Mouse (Mus musculus) E14TG2a.4 (cell line): ENCODE measurements around the gene Cox16.
"Not testable (repeated sequence)": the region's sequence is repeated elsewhere in the genome, so short reads cannot be mapped to it uniquely, and the experiment has no call there.

Source experiments
- H3K27me3 ChIP-seq: 2 replicates; pipeline ENCODE4 v1.6.1; 2014; ENCODE audit warnings: low read length, control low read depth; ENCODE audit not compliant: insufficient read depth
- H3K36me3 ChIP-seq: 2 replicates; pipeline ENCODE4 v1.6.1; 2014; ENCODE audit warnings: low read length, control low read depth; ENCODE audit not compliant: insufficient read depth
- H3K4me1 ChIP-seq: replicated peaks from 2 replicates; pipeline ENCODE4 v1.6.1; 2014; ENCODE audit warnings: low read depth, low read length, control low read depth
- H3K4me3 ChIP-seq: replicated peaks from 2 replicates; pipeline ENCODE4 v1.5.1; 2014; ENCODE audit warnings: mild to moderate bottlenecking, low read length
- H3K9me3 ChIP-seq: 2 replicates; pipeline ENCODE4 v1.6.1; 2014; ENCODE audit warnings: low read length, control low read depth
- CTCF ChIP-seq: conservative IDR thresholded peaks from 2 replicates; pipeline ENCODE4 v1.5.1; 2014; ENCODE audit warnings: low read length
- NANOG ChIP-seq: IDR thresholded peaks from 2 replicates; pipeline ENCODE4 v1.6.1; 2014; ENCODE audit warnings: borderline replicate concordance, low read length, mixed read lengths
- POU5F1 ChIP-seq: IDR thresholded peaks from 2 replicates; pipeline ENCODE4 v1.6.1; 2014; ENCODE audit warnings: low read length, borderline replicate concordance

The Cox16 gene

DNA sequence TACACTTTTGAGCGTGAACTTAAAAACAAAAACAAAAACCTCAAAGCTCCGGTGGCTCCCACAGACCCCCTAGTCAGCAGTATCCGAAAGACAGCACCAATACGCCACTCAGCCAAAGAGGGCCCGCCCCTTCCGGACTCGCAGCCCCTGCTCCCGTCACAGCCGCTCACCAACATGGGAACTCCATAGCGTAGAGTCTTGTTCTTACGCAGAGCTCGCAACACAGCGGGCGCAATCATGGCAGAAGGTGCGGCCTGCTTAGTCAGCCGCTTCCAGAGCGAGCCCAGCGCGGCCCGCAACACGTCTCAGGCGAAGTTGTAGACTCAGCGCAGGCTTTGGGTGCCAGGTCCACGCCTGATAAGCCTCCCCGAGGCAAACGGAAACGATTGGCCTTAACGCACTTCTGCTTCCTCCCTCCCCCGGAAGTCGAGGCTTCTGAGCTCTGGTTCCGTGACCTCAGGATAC is at the start of gene Cox16:
Gene Cox16, minus strand, starts transcription at position 401 of the 465 bp plus-strand sequence.
- H3K36me3 ChIP-seq: no peaks in the 10 kb centered on the region
- no peaks in the 10 kb centered on the region for H3K27me3 ChIP-seq
- H3K4me3 ChIP-seq: peak within 1 kb of the TSS; percentile 88
- H3K9me3 ChIP-seq: peaks cover 22% of the 10 kb centered on the region
- TF ChIP-seq CTCF: no peak
- no peak for TF ChIP-seq POU5F1
- TF ChIP-seq NANOG: no peak
- peaks cover 5% of the 10 kb centered on the region for H3K4me1 ChIP-seq

DNA sequence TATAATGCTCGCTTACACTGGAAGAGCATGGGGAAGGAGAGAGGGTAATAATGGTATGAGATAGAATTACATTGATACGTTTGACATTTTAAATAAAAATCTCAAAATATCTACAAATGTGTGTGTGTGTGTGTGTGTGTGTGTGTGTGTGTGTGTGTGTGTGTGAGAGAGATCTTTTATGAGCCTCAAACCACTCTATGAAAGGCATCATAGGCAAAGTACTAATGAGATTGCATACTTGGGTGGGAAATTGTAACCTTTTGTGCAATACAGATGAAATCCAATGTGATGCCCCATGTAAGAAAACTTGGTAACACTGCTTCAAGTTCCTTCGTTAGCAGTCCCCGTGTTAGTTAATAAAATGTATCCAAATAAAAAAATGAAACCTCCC is 48.1 kb upstream of the Cox16 start:
- Histone ChIP-seq H3K4me3 (peak overlapping the region; percentile 94), H3K9me3 (no peaks in the 10 kb centered on the region), H3K4me1 (peaks cover 21% of the 10 kb centered on the region), H3K27me3 (peaks cover 9% of the 10 kb centered on the region; the same call in 1 of the 2 replicates), H3K36me3 (no peaks in the 10 kb centered on the region)
- TF ChIP-seq POU5F1 (no peak), CTCF (no peak), NANOG (no peak)

DNA sequence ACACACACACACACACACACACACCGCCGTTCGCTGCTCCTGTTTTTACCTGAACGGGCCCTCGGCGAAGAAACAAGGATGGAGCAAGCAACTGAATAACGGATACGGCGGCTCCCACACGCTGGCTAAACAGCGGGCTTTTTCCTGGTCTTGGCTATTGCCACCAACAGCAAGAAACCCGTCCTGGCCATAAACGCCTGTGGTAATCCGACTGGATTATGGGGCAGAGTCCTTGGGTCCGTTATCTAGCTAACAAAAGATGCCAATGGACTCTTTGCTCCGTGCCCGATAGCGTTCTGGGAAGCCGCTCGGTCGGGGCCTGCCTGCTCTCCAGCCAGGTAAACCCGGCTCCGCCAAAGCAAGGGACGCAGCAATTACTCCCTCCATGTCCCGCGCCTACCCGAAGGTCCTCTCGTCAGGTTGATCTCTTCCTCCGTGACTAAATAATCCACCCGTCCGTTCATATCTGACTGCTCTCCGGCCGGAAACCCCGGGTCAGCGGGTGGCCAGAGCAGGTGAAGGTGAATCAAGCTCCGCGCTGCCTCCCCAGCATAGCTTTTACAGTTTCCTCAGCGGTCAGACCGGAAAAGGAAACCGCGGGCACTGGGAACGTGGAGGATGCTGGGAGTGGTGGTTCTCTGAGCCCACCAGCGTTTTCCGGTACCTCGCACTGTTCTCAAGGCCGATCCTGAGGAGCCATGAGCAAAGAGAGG is 47.5 kb upstream of the Cox16 start, which contains the start of the genes Gm20498 and Synj2bp:
Gene Gm20498, minus strand, starts transcription at position 590 of the 713 bp plus-strand sequence.
Gene Synj2bp, minus strand, starts transcription at position 596 of the 713 bp plus-strand sequence.
- Histone ChIP-seq H3K4me1 (peaks cover 21% of the 10 kb centered on the region), H3K9me3 (no peaks in the 10 kb centered on the region), H3K27me3 (peaks cover 9% of the 10 kb centered on the region; the same call in 1 of the 2 replicates), H3K4me3 (peak within 1 kb of the TSS; percentile 94), H3K36me3 (no peaks in the 10 kb centered on the region)
- TF ChIP-seq POU5F1 (no peak), CTCF (no peak), NANOG (no peak)

DNA sequence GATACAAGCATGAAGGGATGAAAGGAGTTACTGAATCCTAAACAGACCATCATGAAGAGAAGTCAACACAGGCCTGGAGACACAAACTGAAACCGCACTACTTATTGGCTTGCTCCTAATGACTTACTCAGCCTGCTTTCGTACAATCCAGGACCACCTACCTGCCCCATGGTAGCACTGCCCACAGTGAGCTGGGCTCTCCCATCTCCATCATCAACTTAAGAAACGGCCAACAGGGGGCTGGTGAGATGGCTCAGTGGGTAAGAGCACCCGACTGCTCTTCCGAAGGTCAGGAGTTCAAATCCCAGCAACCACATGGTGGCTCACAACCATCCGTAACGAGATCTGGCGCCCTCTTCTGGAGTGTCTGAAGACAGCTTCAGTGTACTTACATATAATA is 45.7 kb upstream of the Cox16 start:
- not testable (repeated sequence) for H3K9me3 ChIP-seq, H3K4me3 ChIP-seq, H3K27me3 ChIP-seq, H3K36me3 ChIP-seq
- peaks cover 23% of the 10 kb centered on the region for H3K4me1 ChIP-seq

DNA sequence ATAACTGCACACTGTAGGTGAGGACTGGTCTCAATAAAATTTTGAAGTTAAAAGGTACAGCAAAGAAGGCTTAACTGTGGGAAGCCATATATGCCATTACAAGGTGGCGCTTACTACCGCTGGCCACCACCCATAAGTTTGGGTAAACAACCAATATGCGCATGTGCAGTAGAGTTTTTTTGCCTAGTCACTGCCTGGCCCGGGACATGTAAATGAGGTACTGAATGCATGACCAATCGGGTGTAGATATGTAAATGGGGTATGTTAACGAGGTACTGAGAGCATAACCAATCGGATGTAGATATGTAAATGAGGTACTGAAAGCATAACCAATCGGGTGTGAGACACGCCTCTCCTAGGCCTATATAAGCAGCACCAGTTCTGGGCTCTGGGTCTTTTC is 12.0 kb upstream of the Cox16 start:
- Histone ChIP-seq H3K9me3 (peaks cover 49% of the 10 kb centered on the region), H3K36me3 (peaks cover 13% of the 10 kb centered on the region)
- H3K4me1 ChIP-seq, H3K4me3 ChIP-seq, H3K27me3 ChIP-seq: not testable (repeated sequence)
- peak; percentile 68; the same call in 1 of the 2 replicates for TF ChIP-seq POU5F1

DNA sequence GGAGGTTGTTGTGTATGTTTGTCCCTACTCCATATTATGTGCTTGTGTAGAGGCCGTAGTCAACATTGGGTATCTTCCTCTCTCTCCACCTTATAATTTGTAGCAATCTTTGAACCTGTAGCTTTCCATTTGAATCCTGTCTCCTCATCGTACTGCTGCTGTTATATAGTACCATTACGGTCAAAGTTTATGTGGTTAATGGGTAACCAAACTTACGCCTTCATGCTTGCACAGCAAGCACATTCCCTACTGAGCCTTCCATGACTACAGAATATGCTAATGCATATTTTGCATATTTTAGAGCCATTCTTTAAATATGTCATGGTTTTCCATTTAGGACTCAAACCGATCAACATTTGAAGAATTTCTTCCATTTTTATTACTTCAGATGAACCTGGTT is 5.6 kb upstream of the Cox16 start:
- no peaks in the 10 kb centered on the region for H3K27me3 ChIP-seq
- no peaks in the 10 kb centered on the region for H3K4me1 ChIP-seq
- no peak overlapping the region for H3K4me3 ChIP-seq
- no peak for TF ChIP-seq POU5F1
- no peak for TF ChIP-seq CTCF
- no peak for TF ChIP-seq NANOG
- peaks cover 61% of the 10 kb centered on the region for H3K9me3 ChIP-seq
- peaks cover 4% of the 10 kb centered on the region; the same call in 1 of the 2 replicates for H3K36me3 ChIP-seq

DNA sequence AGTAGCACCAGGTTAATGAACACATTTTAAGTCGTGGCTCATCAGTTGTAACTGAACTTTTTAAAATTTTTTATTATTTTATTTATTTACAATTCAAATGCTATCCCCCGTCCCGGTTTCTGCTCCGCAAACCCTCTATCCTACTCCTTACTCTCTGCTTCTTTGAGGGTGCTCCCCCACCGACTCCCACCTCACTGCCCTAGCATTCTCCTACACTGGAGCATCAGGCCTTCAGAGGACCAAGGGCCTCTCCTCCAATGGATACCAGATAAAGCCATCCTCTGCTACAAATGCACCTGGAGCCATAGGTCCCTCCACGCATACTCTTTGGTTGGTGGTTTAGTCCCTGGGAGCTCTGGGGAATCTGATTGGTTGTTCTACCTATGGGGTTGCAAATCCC is 384 bp upstream of the Cox16 start:
- Histone ChIP-seq H3K9me3 (peaks cover 26% of the 10 kb centered on the region), H3K27me3 (no peaks in the 10 kb centered on the region), H3K4me3 (peak overlapping the region; percentile 88), H3K4me1 (peaks cover 5% of the 10 kb centered on the region), H3K36me3 (no peaks in the 10 kb centered on the region)
- TF ChIP-seq POU5F1 (no peak), CTCF (no peak), NANOG (no peak)

DNA sequence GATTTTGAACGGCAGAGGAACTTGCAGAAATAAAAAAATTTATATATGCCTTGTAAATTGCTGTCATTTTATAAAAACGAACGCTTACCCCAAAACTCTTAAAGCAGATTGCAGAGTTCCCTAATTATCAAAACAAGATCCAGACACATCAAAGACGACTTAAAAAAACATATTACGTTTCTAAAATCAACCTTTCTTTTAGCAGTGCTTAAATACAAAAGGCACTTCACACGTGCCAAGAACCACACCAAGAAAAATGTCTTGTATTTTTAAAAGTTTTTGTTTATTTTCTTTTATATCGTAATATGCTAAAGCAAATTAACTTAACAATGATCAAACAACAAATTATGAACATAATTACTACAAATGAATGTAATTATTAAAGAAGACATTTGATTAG is 715 bp downstream of the Cox16 start:
- no peak for TF ChIP-seq POU5F1
- TF ChIP-seq NANOG: no peak
- TF ChIP-seq CTCF: no peak
- Histone ChIP-seq H3K4me3 (peak overlapping the region; percentile 88), H3K4me1 (peaks cover 5% of the 10 kb centered on the region), H3K27me3 (no peaks in the 10 kb centered on the region), H3K9me3 (peaks cover 17% of the 10 kb centered on the region), H3K36me3 (no peaks in the 10 kb centered on the region)

DNA sequence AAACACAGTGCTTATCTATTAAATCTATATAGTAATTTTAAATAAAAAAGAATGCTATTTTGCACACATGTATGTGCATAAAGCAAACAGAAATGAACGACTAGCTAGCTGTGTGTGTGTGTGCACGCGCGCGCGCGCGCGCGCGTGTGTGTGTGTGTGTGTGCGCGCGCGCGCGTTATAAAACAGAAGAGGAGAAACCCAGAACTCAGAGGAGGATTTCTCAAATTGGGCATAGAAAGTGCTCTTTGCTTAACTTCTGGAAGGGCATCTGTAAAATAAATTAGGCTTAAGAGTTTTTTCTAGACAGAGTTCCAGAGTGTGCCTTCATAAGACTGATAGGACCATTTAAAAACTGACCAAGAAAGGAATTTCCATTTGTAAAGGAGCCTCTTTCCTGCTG is 1.3 kb downstream of the Cox16 start:
- H3K36me3 ChIP-seq: no peaks in the 10 kb centered on the region
- no peak for TF ChIP-seq POU5F1
- no peak for TF ChIP-seq NANOG
- H3K27me3 ChIP-seq: no peaks in the 10 kb centered on the region
- peaks cover 11% of the 10 kb centered on the region for H3K9me3 ChIP-seq
- H3K4me1 ChIP-seq: peaks cover 5% of the 10 kb centered on the region
- H3K4me3 ChIP-seq: peak overlapping the region; percentile 88

DNA sequence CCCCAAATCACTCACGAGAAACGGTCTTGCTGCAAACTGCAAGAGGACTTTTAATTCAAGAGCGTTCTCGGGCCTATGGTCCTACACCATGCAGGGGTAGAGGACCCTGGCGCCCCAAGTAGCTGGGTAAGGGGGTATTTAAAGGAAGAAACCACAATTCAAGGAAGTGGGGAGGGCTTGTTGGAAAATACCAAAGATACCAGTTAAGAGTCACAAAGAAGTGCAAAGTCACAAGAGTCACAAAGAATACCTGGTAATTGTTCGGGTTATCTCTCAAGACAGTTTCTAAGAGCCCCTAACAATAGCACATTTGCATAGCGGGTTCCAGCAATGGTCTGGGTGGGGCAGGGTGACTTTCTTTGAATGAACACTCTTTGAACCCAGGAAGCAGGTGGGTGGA is 25.9 kb downstream of the Cox16 start:
- not testable (repeated sequence) for H3K4me3 ChIP-seq, H3K4me1 ChIP-seq, H3K27me3 ChIP-seq
- Histone ChIP-seq H3K36me3 (peaks cover 16% of the 10 kb centered on the region), H3K9me3 (peaks cover 79% of the 10 kb centered on the region)

DNA sequence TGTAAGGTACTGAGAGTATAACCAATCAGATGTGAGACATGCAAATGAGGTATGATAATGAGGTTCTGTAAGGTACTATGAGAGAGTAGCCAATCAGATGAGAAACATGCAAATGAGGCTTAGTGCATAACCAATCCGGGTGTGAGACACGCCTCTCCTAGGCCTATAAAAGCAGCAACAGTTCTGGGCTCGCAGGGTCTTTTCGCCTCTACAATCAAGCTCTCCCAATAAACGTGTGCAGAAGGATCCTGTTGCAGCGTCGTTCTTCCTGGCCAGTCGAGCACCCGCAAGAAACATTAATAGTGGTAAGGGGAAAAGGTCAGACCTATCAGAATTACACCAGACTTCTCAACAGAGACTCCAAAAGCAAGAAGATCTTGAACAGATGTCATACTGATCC is 45.9 kb downstream of the Cox16 start:
- not testable (repeated sequence) for H3K4me1 ChIP-seq, H3K27me3 ChIP-seq, H3K36me3 ChIP-seq, H3K4me3 ChIP-seq
- H3K9me3 ChIP-seq: peaks cover 48% of the 10 kb centered on the region

DNA sequence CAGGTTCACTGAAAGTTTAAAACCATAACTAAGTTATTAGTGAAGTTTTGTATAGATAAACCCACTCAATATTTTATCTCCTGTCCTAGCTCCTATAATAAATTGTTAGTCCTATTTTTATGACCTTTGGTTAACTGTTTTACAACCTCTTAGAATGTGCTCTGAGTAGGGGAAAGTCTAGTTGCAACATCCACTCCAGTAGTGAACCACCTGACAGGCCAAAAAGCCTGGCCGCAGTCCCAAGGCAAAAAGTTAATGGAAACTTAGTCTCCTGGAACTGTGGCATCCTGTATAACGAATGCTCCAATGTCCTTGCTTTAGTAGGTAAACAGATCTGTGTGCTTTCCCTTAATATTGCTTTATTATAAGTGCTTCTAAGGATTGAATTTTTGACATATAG is 50.1 kb downstream of the Cox16 start:
- not testable (repeated sequence) for H3K27me3 ChIP-seq, H3K4me1 ChIP-seq, H3K36me3 ChIP-seq, H3K4me3 ChIP-seq
- H3K9me3 ChIP-seq: peaks cover 79% of the 10 kb centered on the region
